Mouse (Mus musculus) stomach, embryonic 14.5 days (tissue): ENCODE results near the gene Dusp18. TPM values are rescaled to one million over a fixed set of nuclear protein-coding genes. Genes with fewer than 3 reads are reported as not detected.
"Not testable (repeated sequence)": the region's sequence is repeated elsewhere in the genome, so short reads cannot be mapped to it uniquely, and the experiment has no call there.

ENCODE experiments used
- ATAC-seq: fragments of 200-750 bp; cut with Nextera tagmentation; 2 replicates; pipeline ENCODE4 v1.8.0; 2017; ENCODE audit warnings: low read depth, moderate TSS enrichment; ENCODE audit not compliant: insufficient number of reproducible peaks, insufficient read depth, low FRiP score
- H3K27ac ChIP-seq: fragments of 300-500 bp; sonication (generic); 2 replicates; pipeline ENCODE4 v1.5.1; 2014; ENCODE audit warnings: mild to moderate bottlenecking, low read length, moderate library complexity, mixed read lengths
- H3K27me3 ChIP-seq: fragments of 300-500 bp; sonication (generic); 2 replicates; pipeline ENCODE4 v1.6.1; 2014; ENCODE audit warnings: low read length, control low read depth, mixed read lengths; ENCODE audit not compliant: control insufficient read depth, insufficient read depth
- H3K36me3 ChIP-seq: fragments of 300-500 bp; sonication (generic); 2 replicates; pipeline ENCODE4 v1.6.1; 2014; ENCODE audit warnings: mild to moderate bottlenecking, control low read depth, low read length, moderate library complexity, mixed read lengths; ENCODE audit not compliant: control insufficient read depth, insufficient read depth
- H3K4me1 ChIP-seq: fragments of 300-500 bp; sonication (generic); 2 replicates; pipeline ENCODE4 v1.6.1; 2014; ENCODE audit warnings: low read length, control low read depth, mixed read lengths; ENCODE audit not compliant: control insufficient read depth, insufficient read depth
- H3K4me2 ChIP-seq: fragments of 300-500 bp; sonication (generic); replicated peaks from 2 replicates; pipeline ENCODE4 v1.6.1; 2014; ENCODE audit warnings: low read depth, low read length, control low read depth
- H3K4me3 ChIP-seq: fragments of 300-500 bp; sonication (generic); 2 replicates; pipeline ENCODE4 v1.5.1; 2014; ENCODE audit warnings: low read depth, low read length, control low read depth
- H3K9ac ChIP-seq: fragments of 300-500 bp; sonication (generic); replicated peaks from 2 replicates; pipeline ENCODE4 v1.6.1; 2014; ENCODE audit warnings: low read depth, mild to moderate bottlenecking, control low read depth, low read length, moderate library complexity, mixed read lengths
- H3K9me3 ChIP-seq: fragments of 300-500 bp; sonication (generic); 2 replicates; pipeline ENCODE4 v1.6.1; 2016; ENCODE audit warnings: low read depth, low read length, control low read depth; ENCODE audit not compliant: control insufficient read depth
- WGBS: fragments of 180-500 bp; shearing (Covaris S2); extraction: QIAGEN DNeasy Blood & Tissue Kit; methylation state at CpG from one replicate; pipeline ENCODE4 v1.1.7; 2014; 5-methylcytosine and 5-hydroxymethylcytosine counted together
- polyA plus RNA-seq: library from polyadenylated mRNA; unstranded; fragments of >200 nt; fragmentation: Nextera tagmentation; extraction: Ambion mirVana; gene quantifications from 2 replicates; pipeline ENCODE4 v1.2.1, GENCODE M21; 2014

Dusp18 gene
- polyA plus RNA-seq, 1 experiment from 2014 or later: 13.2 TPM

GRCm38 (mm10) chr11:3902516-3902915, 7.5 kb downstream of the Dusp18 start:
- no peak for ATAC-seq
- Histone ChIP-seq H3K4me3 (no peak overlapping the region), H3K27ac (no peak overlapping the region), H3K4me1 (no peaks in the 10 kb centered on the region), H3K9ac (no peak overlapping the region), H3K36me3 (no peaks in the 10 kb centered on the region), H3K9me3 (no peaks in the 10 kb centered on the region), H3K4me2 (no peak overlapping the region), H3K27me3 (no peaks in the 10 kb centered on the region)
- WGBS: 81% methylated on average over 3 of the region's 3 CpGs

- no peaks in the 10 kb centered on the region for H3K27me3 ChIP-seq
- no peaks in the 10 kb centered on the region for H3K4me1 ChIP-seq
- no peak for ATAC-seq
- no peak overlapping the region for H3K4me2 ChIP-seq
- H3K36me3 ChIP-seq: no peaks in the 10 kb centered on the region
- 90% methylated on average over 5 of the region's 5 CpGs for WGBS
- no peak overlapping the region for H3K27ac ChIP-seq
- no peak overlapping the region for H3K4me3 ChIP-seq
- no peaks in the 10 kb centered on the region for H3K9me3 ChIP-seq
- no peak overlapping the region for H3K9ac ChIP-seq
Observed at GRCm38 (mm10) chr11:3903046-3903445, 8.0 kb downstream of the Dusp18 start.

- H3K27ac ChIP-seq: no peak overlapping the region
- no peak overlapping the region for H3K4me2 ChIP-seq
- no peak overlapping the region for H3K9ac ChIP-seq
Observed at GRCm38 (mm10) chr11:3904673-3905072, 9.6 kb downstream of the Dusp18 start.

DNA sequence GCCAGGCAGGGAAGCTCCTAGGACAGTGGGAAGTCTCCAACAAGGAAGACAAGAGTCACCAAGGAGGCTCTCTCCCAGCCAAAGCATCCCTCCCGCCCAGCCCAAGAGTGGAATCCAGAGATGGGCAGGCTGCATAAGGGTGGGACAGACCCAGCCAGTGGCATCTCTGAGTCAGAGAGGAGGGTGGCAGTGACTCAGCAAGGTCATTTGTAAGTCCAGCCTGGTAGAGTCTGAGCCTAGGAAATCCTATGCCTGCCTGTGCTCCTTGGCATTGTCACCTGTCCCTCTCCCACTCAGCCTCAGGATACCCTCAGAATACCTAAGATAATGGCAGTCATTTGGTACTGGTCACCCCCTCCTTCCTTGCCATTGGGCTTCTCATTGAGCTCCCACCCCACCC, 10.4 kb downstream of the Dusp18 start:
- no peaks in the 10 kb centered on the region for H3K27me3 ChIP-seq
- no peak overlapping the region for H3K4me3 ChIP-seq
- H3K4me2 ChIP-seq: no peak overlapping the region
- H3K4me1 ChIP-seq: no peaks in the 10 kb centered on the region
- no peaks in the 10 kb centered on the region for H3K36me3 ChIP-seq
- WGBS: 94% methylated on average over 1 of the region's 1 CpGs
- H3K9me3 ChIP-seq: no peaks in the 10 kb centered on the region
- no peak for ATAC-seq
- H3K9ac ChIP-seq: no peak overlapping the region
- no peak overlapping the region for H3K27ac ChIP-seq

More at GRCm38 (mm10) chr11:3904673-3905072, 9.6 kb downstream of the Dusp18 start:
- no peak for ATAC-seq
- H3K27me3 ChIP-seq: no peaks in the 10 kb centered on the region
- H3K4me3 ChIP-seq: no peak overlapping the region
- 80% methylated on average over 6 of the region's 6 CpGs for WGBS
- no peaks in the 10 kb centered on the region for H3K9me3 ChIP-seq
- no peaks in the 10 kb centered on the region for H3K4me1 ChIP-seq
- H3K36me3 ChIP-seq: no peaks in the 10 kb centered on the region

DNA sequence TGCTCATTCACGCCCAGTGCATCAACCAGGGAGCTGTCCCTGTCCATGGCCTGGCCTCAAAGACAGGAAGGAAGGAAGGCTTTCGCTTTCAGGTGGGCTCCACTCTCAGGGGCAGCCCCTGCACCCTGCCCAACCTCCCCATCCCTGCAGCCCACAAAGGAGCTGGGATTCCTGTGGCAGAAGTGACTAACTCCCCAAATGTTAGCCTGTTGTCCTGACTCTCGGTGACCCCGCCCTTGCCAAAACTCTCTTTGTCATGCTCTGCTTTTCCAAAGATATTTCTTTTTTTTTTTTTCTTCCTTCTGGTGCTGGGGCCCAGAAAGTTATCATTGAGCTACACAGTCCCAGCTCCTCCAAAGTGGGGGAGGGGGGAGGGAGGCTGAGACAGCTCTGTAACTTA, 14.2 kb downstream of the Dusp18 start:
- Histone ChIP-seq H3K4me3 (no peak overlapping the region), H3K4me2 (no peak overlapping the region), H3K27ac (no peak overlapping the region), H3K27me3 (0 out of 2 replicates have a peak, but pooled peaks cover 4% of the 10 kb centered on the region), H3K36me3 (no peaks in the 10 kb centered on the region), H3K9me3 (no peaks in the 10 kb centered on the region), H3K4me1 (peaks cover 12% of the 10 kb centered on the region; the same call in 1 of the 2 replicates), H3K9ac (no peak overlapping the region)
- ATAC-seq: no peak
- WGBS: 81% methylated on average over 4 of the region's 4 CpGs

DNA sequence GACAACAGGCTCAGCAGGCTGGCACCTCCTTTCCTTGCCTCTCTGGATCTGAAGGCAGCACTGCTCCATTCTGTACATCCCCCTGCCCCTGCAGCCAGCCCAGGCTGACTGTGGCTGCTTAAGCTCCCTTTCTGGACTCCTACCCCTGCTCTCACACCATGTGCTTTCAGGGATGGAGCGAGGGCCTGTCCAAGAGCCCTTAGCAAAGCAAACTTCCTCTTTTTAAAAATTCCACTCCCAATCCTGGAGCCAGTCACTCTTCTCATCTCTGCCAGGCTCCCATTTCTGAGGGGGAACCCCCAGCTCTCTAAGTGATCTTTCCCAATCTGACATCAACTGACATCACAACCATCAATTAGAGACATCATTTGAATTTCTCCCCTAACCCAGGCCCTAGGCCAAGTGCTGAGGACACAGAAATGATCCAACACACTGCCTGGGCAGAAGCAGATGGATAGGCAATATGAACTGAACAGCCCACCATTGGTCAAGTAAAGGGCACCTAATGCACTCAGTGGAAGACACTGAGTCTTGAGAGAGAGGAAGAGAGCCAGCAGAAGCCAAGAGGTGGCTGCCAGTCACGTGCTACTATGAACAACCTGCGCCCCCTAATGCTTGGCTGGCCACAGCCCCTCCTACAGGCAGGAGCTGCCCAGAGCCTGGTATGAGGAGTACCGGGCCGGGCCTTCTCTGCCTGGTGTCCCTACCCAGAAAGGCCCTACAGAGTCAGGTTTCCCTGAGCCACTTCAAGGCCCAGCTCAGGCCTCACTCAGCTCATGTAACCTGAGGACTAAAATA, 15.7 kb downstream of the Dusp18 start:
- H3K27me3 ChIP-seq: 0 out of 2 replicates have a peak, but pooled peaks cover 4% of the 10 kb centered on the region
- H3K4me2 ChIP-seq: no peak overlapping the region
- no peaks in the 10 kb centered on the region for H3K9me3 ChIP-seq
- H3K4me3 ChIP-seq: no peak overlapping the region
- ATAC-seq: no peak
- no peaks in the 10 kb centered on the region for H3K36me3 ChIP-seq
- H3K4me1 ChIP-seq: peaks cover 12% of the 10 kb centered on the region; the same call in 1 of the 2 replicates
- 69% methylated on average over 5 of the region's 5 CpGs for WGBS
- H3K27ac ChIP-seq: no peak overlapping the region
- no peak overlapping the region for H3K9ac ChIP-seq

DNA sequence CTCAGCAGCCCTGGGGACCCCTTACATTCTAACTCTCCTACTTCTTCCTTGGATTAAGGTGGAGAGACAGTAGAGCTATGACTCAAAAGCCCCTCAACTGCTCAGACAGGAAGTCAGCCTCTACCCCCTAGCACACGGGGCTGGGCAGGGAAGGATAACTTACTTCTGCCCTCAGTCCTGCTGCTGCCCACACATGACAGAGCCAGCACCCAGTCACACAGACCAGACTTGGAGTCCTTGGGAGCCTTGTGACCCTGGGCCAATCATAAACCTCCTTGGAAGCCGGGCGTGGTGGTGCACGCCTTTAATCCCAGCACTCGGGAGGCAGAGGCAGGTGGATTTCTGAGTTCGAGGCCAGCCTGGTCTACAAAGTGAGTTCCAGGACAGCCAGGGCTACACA, 16.4 kb downstream of the Dusp18 start:
- 87% methylated on average over 6 of the region's 6 CpGs for WGBS
- peaks cover 12% of the 10 kb centered on the region; the same call in 1 of the 2 replicates for H3K4me1 ChIP-seq
- not testable (repeated sequence) for H3K27me3 ChIP-seq, H3K9ac ChIP-seq, ATAC-seq, H3K27ac ChIP-seq, H3K4me3 ChIP-seq, H3K36me3 ChIP-seq, H3K9me3 ChIP-seq, H3K4me2 ChIP-seq

DNA sequence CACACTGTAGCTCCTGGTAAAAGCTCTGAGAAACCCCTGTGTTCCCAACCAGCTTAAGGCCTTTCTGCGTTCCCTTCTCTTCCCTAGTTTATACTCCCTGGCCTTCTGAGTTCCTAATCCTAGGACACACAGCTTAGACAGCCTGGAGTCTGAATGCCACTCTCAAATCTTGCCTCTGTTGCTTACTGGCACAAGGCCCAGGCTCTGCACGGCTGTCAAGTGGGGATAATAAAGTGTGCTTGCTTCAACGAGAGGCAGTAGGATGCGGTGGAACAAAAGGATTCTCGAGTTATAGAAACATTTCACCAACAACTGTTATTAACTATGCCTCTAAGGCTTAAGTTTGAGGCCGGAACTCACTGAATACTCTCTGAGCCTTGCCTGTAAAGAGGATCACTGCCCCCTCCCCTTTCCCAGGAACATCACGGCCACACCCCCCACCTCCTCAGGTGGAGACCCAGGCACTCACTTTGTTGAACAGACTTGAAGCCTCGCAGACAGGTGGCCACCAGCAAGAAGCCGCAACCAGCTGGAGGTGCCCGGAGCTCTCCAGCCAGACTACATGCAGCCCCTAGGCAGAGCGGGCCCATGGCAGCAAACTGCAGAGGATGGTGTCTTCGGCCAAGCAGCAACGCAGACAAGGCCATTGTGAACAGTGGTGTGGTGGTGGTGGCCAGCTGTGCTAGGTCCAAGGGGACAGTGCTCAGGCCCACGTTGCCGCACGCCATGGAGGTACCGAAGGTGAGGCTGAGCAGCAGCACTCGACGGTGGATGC, 17.2 kb downstream of the Dusp18 start:
- Histone ChIP-seq H3K4me2 (peak overlapping the region; percentile 71), H3K9me3 (no peaks in the 10 kb centered on the region), H3K27me3 (0 out of 2 replicates have a peak, but pooled peaks cover 4% of the 10 kb centered on the region), H3K4me3 (peak overlapping the region; percentile 54), H3K4me1 (peaks cover 12% of the 10 kb centered on the region; the same call in 1 of the 2 replicates), H3K27ac (no peak overlapping the region), H3K36me3 (no peaks in the 10 kb centered on the region), H3K9ac (no peak overlapping the region)
- no peak for ATAC-seq
- WGBS: 24% methylated on average over 19 of the region's 19 CpGs
